Mouse (Mus musculus): Measurements from ENCODE around the gene Dnajb5. TPM values are rescaled to one million over a fixed set of nuclear protein-coding genes. Genes with fewer than 3 reads are reported as not detected.

Gene Dnajb5
- polyA plus RNA-seq, 1 experiment, result 12.2 TPM

GRCm38 (mm10) chr4:43004951-43005350, 55.3 kb downstream of the Dnajb5 start:
- 97% methylated on average over 3 of the region's 3 CpGs for WGBS
- no peaks in the 10 kb centered on the region for H3K36me3 ChIP-seq (ENCODE audit: control insufficient read depth, insufficient read depth, low read length)
- no peak overlapping the region for H3K4me3 ChIP-seq (ENCODE audit: extremely low read depth, insufficient read depth, insufficient read length)
- no peak for DNase-seq (ENCODE audit: low read depth in 1 of 2, low spot score in 2 of 2)
- H3K4me1 ChIP-seq (ENCODE audit: control insufficient read depth, insufficient read depth, insufficient read length), result no peaks in the 10 kb centered on the region; the same call in 1 of the 2 replicates
- no peak for TF ChIP-seq CTCF (IDR thresholded peaks at IDR 0.05; ENCODE audit: extremely low read depth, insufficient read depth, insufficient read length, insufficient replicate concordance)
- TF ChIP-seq POLR2A (IDR thresholded peaks at IDR 0.05; ENCODE audit: low read depth, low read length), result no peak
- H3K27ac ChIP-seq (ENCODE audit: insufficient read depth, low read length), result no peak overlapping the region
- H3K27me3 ChIP-seq (ENCODE audit: control insufficient read depth, insufficient read depth, low read length), result no peaks in the 10 kb centered on the region

GRCm38 (mm10) chr4:43005765-43006164, 56.2 kb downstream of the Dnajb5 start:
- WGBS, result 61% methylated on average over 2 of the region's 2 CpGs
- Histone ChIP-seq H3K27me3 (ENCODE audit: control insufficient read depth, insufficient read depth, low read length) (no peaks in the 10 kb centered on the region), H3K4me1 (ENCODE audit: control insufficient read depth, insufficient read depth, insufficient read length) (peaks cover 2% of the 10 kb centered on the region; the same call in 1 of the 2 replicates), H3K27ac (ENCODE audit: insufficient read depth, low read length) (no peak overlapping the region), H3K4me3 (ENCODE audit: extremely low read depth, insufficient read depth, insufficient read length) (no peak overlapping the region), H3K36me3 (ENCODE audit: control insufficient read depth, insufficient read depth, low read length) (no peaks in the 10 kb centered on the region)
- peak in 1 of 2 experiments; percentile 61 for DNase-seq (ENCODE audit: low read depth in 1 of 2, low spot score in 2 of 2)
- no peak for TF ChIP-seq POLR2A (IDR thresholded peaks at IDR 0.05; ENCODE audit: low read depth, low read length)
- 0 out of 2 replicates have a peak, but pooled peaks have one; percentile 0 for TF ChIP-seq CTCF (IDR thresholded peaks at IDR 0.05; ENCODE audit: extremely low read depth, insufficient read depth, insufficient read length, insufficient replicate concordance)

Other genes with a start within 250 kb of the Dnajb5 start
- gene 4930578G10Rik, start 214.3 kb upstream of the Dnajb5 start, polyA plus RNA-seq (2012; rRNA removed), result 0.30 TPM in 1 of 2 replicates, not detected in the other
- 467 and 512 TPM in 2 replicates for gene Ccl19, start 193.2 kb upstream of the Dnajb5 start, polyA plus RNA-seq (2012; rRNA removed)
- 248 and 325 TPM in 2 replicates for gene Ccl21a, start 175.8 kb upstream of the Dnajb5 start, polyA plus RNA-seq (2012; rRNA removed)
- 0.05 TPM in 1 of 2 replicates, not detected in the other for gene Fam205a1, start 95.9 kb upstream of the Dnajb5 start, polyA plus RNA-seq (2012; rRNA removed)
- gene Gm12394, start 93.0 kb upstream of the Dnajb5 start, polyA plus RNA-seq (2012; rRNA removed), result not detected in 2 replicates
- not detected in 2 replicates for gene Fam205c, start 75.6 kb upstream of the Dnajb5 start, polyA plus RNA-seq (2012; rRNA removed)
- 1.1 and 1.5 TPM in 2 replicates for gene Phf24, start 33.2 kb upstream of the Dnajb5 start, polyA plus RNA-seq (2012; rRNA removed)
- not detected in 2 replicates for gene 1700022I11Rik, start 19.8 kb downstream of the Dnajb5 start, polyA plus RNA-seq (2012; rRNA removed)
- 68.4 and 76.1 TPM in 2 replicates for gene Vcp, start 50.7 kb downstream of the Dnajb5 start, polyA plus RNA-seq (2012; rRNA removed)
- gene Fancg, start 60.7 kb downstream of the Dnajb5 start, polyA plus RNA-seq (2012; rRNA removed), result 13.5 and 16.7 TPM in 2 replicates
- 25.2 and 33.4 TPM in 2 replicates for gene Pigo, start 76.0 kb downstream of the Dnajb5 start, polyA plus RNA-seq (2012; rRNA removed)
- 42.8 and 47.0 TPM in 2 replicates for gene Stoml2, start 81.9 kb downstream of the Dnajb5 start, polyA plus RNA-seq (2012; rRNA removed)
- gene Fam214b, start 96.4 kb downstream of the Dnajb5 start, polyA plus RNA-seq (2012; rRNA removed), result 21.1 and 28.2 TPM in 2 replicates
- gene Unc13b, start 109.1 kb downstream of the Dnajb5 start, polyA plus RNA-seq (2012; rRNA removed), result 0.65 and 0.92 TPM in 2 replicates

All from spleen, adult 2 months (tissue).